Mouse (Mus musculus) kidney, adult 2 months (tissue): ENCODE results near the gene Nsrp1. TPM values are rescaled to one million over a fixed set of nuclear protein-coding genes. Genes with fewer than 3 reads are reported as not detected.
A peak's percentile ranks its signal among the peaks of the same experiment; 100 is the strongest.

Experiments used
- DNase-seq: peaks from one replicate; pipeline ENCODE4 v3.0.0; 2021
- H3K27ac ChIP-seq: fragments of 200-500 bp; 2 replicates; pipeline ENCODE4 v1.5.1; 2012; ENCODE audit warnings: low read depth, low read length, control low read depth, inconsistent platforms; ENCODE audit not compliant: insufficient read depth
- H3K27me3 ChIP-seq: fragments of 200-500 bp; replicated peaks from 2 replicates; pipeline ENCODE4 v1.6.1; 2012; ENCODE audit warnings: mild to moderate bottlenecking, moderate library complexity, low read length, inconsistent platforms; ENCODE audit not compliant: control insufficient read depth, insufficient read depth
- H3K36me3 ChIP-seq: fragments of 200-500 bp; 2 replicates; pipeline ENCODE4 v1.6.1; 2012; ENCODE audit warnings: mild to moderate bottlenecking, moderate library complexity, low read length, inconsistent platforms; ENCODE audit not compliant: control insufficient read depth, insufficient read depth
- H3K4me1 ChIP-seq: fragments of 200-500 bp; 2 replicates; pipeline ENCODE4 v1.6.1; 2011; ENCODE audit warnings: low read length; ENCODE audit not compliant: control insufficient read depth, insufficient read depth
- H3K4me3 ChIP-seq: fragments of 200-500 bp; 2 replicates; pipeline ENCODE4 v1.5.1; 2011; ENCODE audit warnings: mild to moderate bottlenecking, low read depth, low read length, control low read depth; ENCODE audit not compliant: insufficient read depth
- CTCF ChIP-seq: fragments of 200-500 bp; conservative IDR thresholded peaks from 2 replicates; pipeline ENCODE4 v1.5.1; 2011; ENCODE audit warnings: low read depth, mild to moderate bottlenecking, control low read depth, low read length, moderate library complexity, mixed read lengths; ENCODE audit not compliant: insufficient read depth, insufficient read length
- POLR2A ChIP-seq: fragments of 200-500 bp; IDR thresholded peaks from one replicate; pipeline ENCODE4 v1.6.1; 2011; ENCODE audit warnings: low read depth, low read length, control low read depth
- WGBS: fragments of 180-500 bp; shearing (Covaris S2); methylation state at CpG from one replicate; pipeline ENCODE4 v1.1.7; 2018; 5-methylcytosine and 5-hydroxymethylcytosine counted together
- polyA plus RNA-seq: library from polyadenylated mRNA; depleted of rRNA; stranded (reverse); fragments of >200 nt; gene quantifications from 2 replicates; pipeline ENCODE4 v1.2.3, GENCODE M21; 2012

Gene Nsrp1
- polyA plus RNA-seq, 1 experiment, result 1.8 TPM

DNA sequence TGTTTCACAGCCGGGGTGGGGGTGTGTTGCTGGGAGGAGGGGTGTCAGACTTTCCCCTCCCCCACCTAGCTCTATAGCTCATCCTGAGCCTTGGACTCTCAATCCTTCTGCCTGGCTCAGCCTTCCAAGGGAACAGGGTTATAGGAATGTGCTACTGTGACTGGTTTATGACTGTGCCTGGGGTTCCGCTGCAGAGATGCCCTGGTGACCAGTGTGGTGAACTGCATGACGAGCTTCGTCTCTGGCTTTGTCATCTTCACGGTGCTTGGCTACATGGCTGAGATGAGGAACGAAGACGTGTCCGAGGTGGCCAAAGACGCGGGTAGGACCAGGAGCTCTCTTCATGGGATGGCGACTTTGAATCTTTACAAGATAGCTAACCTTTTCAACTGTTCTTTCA is 60.2 kb downstream of the Nsrp1 start:
- H3K27ac ChIP-seq, result no peak overlapping the region
- no peak for DNase-seq
- WGBS, result 80% methylated on average over 11 of the region's 11 CpGs
- no peaks in the 10 kb centered on the region for H3K36me3 ChIP-seq
- no peak overlapping the region for H3K4me3 ChIP-seq
- TF ChIP-seq POLR2A, result no peak
- TF ChIP-seq CTCF, result no peak
- no peaks in the 10 kb centered on the region for H3K4me1 ChIP-seq
- H3K27me3 ChIP-seq, result no peaks in the 10 kb centered on the region

DNA sequence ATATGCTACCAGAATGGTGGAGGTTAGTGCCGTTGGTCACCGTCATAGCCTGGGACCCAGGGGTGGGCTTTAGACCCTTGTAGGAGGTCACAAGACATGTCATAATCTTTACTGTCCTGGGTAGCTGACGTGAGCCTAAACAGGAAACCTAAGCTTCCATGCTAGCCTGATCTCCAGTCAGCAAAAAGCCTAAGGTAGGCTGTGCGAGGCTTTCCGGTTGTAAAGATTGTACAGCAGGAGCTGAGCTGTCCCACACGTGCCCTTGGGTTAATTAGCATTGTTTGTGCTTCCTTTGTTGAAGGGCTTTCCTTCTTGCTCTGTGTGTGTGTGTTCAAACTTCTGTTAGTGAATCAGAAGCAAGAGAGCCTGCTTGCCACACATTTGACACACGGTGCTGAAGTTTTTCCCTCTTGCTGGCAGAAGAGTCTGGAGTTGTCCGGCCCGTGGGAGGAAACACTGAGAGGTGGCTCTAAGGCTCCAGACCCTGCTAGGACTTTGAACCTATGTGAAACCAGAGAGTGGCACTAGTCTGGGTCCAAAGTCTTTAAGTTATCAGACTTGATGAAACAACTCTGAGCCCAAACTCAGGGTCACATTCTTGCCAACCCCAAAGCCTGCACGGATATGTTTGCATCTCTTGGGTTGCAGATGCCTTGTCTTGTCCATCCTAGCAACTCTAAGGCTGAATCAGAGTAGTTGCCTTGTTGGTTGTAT is 67.3 kb downstream of the Nsrp1 start:
- no peaks in the 10 kb centered on the region for H3K27me3 ChIP-seq
- H3K36me3 ChIP-seq, result no peaks in the 10 kb centered on the region
- peaks cover 10% of the 10 kb centered on the region for H3K4me1 ChIP-seq
- no peak overlapping the region for H3K4me3 ChIP-seq
- 50% methylated on average over 10 of the region's 10 CpGs for WGBS
- H3K27ac ChIP-seq, result no peak overlapping the region
- TF ChIP-seq POLR2A (no peak), CTCF (no peak)
- DNase-seq, result peak; percentile 21

DNA sequence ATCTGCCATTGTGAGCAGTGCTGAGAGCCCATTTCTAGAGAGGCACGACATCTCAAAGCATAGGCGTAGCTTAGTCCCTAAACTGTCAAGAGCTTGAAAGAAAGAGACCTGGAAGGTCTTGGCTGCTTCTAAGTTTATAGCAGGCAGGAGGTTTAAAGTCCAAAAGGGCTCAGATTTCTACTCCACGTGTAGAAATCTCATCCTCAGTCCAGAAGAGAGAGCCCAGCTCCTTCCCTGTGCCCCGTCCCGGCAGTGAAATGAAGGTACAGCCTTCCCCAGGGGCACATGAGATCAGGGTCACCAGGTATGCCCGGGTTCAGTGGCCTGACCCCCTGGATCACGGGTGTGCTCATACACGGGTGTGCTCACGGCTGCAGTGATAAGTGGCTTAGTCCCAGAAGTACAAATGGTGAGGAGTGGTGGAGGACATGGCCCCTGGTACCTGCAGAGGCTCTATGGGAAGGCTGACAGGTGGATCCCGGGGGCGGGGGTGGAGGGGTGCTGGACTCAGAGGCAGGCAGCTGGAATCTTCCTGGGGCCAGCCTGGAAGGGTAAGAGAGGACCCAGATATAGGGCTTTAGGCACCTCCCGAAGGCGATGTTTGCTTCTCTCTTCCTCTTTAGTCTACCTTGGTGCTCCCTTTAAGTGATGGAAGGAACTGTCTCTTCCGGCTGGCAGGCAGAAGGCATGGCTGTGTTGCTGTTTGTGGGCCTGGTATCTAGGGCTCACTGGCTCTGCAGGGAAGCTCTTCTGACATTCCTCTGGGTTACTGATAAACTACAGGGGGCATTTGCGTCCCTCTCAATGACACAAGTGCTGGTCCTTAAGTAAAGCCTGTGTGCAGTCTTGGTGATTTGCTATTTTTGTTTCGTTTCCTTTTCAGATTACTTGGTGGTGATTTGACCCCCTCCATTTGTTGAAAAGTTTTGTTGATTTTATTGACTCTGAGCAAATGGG is 68.9 kb downstream of the Nsrp1 start:
- no peak overlapping the region for H3K4me3 ChIP-seq
- peaks cover 10% of the 10 kb centered on the region for H3K4me1 ChIP-seq
- no peak overlapping the region for H3K27ac ChIP-seq
- peak; percentile 58 for DNase-seq
- no peaks in the 10 kb centered on the region for H3K36me3 ChIP-seq
- TF ChIP-seq POLR2A (no peak), CTCF (no peak)
- WGBS, result 54% methylated on average over 16 of the region's 16 CpGs
- H3K27me3 ChIP-seq, result no peaks in the 10 kb centered on the region

DNA sequence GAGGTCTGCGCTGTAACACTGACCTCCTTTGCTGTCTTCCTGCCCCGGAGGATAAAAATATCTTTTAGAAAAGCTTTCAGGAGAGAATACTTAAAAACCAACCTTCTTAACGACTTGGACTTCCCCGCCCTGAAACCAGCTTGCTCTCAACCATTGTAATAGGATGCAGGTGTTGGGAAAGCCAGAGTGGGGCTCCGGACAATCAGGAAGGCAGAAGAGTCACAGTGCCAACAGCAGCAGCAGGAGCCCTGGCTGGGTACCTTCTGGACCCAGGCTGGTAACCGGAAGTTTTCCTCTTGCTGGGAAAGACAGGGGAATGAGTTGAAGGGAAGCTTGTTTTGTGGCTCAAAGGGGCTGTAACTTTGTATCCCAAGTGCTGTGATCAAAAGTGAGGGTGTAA is 71.6 kb downstream of the Nsrp1 start:
- Histone ChIP-seq H3K4me1 (peaks cover 10% of the 10 kb centered on the region), H3K36me3 (no peaks in the 10 kb centered on the region), H3K27ac (no peak overlapping the region), H3K4me3 (no peak overlapping the region), H3K27me3 (no peaks in the 10 kb centered on the region)
- WGBS, result 31% methylated on average over 6 of the region's 6 CpGs
- no peak for DNase-seq
- TF ChIP-seq POLR2A (no peak), CTCF (no peak)

DNA sequence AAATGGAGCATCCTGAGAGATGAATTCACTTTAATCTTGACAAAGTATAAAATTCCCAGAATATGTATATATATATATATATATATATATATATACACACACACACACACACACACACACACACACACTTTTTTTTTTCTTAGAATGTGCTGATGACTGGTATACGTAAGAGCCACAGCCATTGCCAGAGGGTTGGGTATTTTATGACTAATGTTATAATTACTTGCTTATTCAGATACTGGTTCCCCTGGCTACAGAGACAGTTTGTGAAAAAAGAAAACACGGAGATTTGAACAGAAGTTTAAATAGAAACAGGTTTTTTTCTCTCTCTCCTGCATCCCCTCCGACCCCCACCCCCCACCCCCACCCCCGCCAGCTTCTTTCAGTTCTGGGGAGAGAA is 72.4 kb downstream of the Nsrp1 start:
- Histone ChIP-seq H3K4me3 (no peak overlapping the region), H3K27ac (no peak overlapping the region), H3K4me1 (peaks cover 8% of the 10 kb centered on the region), H3K27me3 (no peaks in the 10 kb centered on the region), H3K36me3 (no peaks in the 10 kb centered on the region)
- TF ChIP-seq CTCF, result no peak
- TF ChIP-seq POLR2A, result no peak
- no peak for DNase-seq
- 60% methylated on average over 4 of the region's 4 CpGs for WGBS

DNA sequence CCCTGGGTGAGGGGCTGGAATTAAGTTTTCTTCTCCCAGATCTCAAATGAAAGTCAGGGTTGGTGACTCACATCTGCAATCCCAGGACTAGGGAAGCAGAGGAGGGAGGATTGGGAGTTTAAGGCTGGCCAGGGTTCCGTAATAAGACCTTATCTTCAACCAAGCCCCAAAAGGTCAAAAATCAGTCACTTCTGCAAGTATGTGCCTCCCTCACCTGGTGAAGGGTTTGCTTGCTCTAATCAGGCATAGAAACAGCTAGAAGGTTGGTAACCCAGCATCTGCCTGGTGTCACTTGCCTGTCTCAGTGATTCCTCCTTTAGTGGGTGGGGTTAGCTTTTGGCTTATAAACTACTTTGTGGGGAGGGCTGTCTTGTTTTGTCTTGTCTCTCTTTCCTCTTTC is 75.9 kb downstream of the Nsrp1 start:
- TF ChIP-seq CTCF (no peak), POLR2A (no peak)
- no peak overlapping the region for H3K4me3 ChIP-seq
- WGBS, result 81% methylated on average over 1 of the region's 1 CpGs
- H3K4me1 ChIP-seq, result 0 out of 2 replicates have a peak, but pooled peaks cover 3% of the 10 kb centered on the region
- DNase-seq, result no peak
- no peak overlapping the region for H3K27ac ChIP-seq
- peaks cover 2% of the 10 kb centered on the region; the same call in 1 of the 2 replicates for H3K27me3 ChIP-seq
- no peaks in the 10 kb centered on the region for H3K36me3 ChIP-seq

DNA sequence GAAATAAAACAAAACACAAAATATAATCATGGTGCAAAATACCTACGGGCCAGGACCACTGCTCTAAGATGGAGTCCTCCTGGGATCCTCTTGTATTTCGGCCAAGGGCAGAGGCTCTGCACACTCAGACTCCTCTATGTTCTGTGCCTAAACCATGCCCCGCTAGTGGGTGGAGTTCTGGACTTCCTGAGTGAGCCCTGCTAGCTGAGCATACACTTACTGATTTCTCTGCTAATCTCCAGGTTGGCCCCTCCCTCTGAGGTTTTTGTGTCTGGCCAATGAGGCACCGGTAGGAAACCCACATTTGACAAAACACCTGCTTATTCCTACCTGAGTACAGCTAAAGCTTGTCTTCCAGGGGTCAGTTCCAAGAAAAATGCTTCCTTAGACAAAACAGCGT is 77.5 kb downstream of the Nsrp1 start:
- H3K27me3 ChIP-seq, result peaks cover 2% of the 10 kb centered on the region; the same call in 1 of the 2 replicates
- no peak overlapping the region for H3K4me3 ChIP-seq
- DNase-seq, result no peak
- TF ChIP-seq POLR2A (no peak), CTCF (no peak)
- H3K27ac ChIP-seq, result no peak overlapping the region
- H3K36me3 ChIP-seq, result no peaks in the 10 kb centered on the region
- H3K4me1 ChIP-seq, result 0 out of 2 replicates have a peak, but pooled peaks cover 3% of the 10 kb centered on the region
- 59% methylated on average over 5 of the region's 5 CpGs for WGBS
